Mouse (Mus musculus): ENCODE data around the gene Gigyf2. TPM values are rescaled to one million over a fixed set of nuclear protein-coding genes. Genes with fewer than 3 reads are reported as not detected.

Gene Gigyf2
- polyA plus RNA-seq, 1 experiment from 2014 or later: 62.1 TPM

GRCm38 (mm10) chr1:87324649-87325048 is 2.1 kb upstream of the Gigyf2 start:
- ATAC-seq (ENCODE audit: low FRiP score, low read depth): no peak
- Histone ChIP-seq H3K9ac (no peak overlapping the region), H3K27ac (replicated peaks) (no peak overlapping the region), H3K4me1 (replicated peaks) (peaks cover 16% of the 10 kb centered on the region), H3K4me2 (no peak overlapping the region), H3K36me3 (no peaks in the 10 kb centered on the region), H3K4me3 (no peak overlapping the region), H3K9me3 (peaks cover 10% of the 10 kb centered on the region), H3K27me3 (no peaks in the 10 kb centered on the region)

GRCm38 (mm10) chr1:87327165-87327861 is 515 bp downstream of the Gigyf2 start:
- H3K9ac ChIP-seq: peak overlapping the region; percentile 94
- peak; percentile 68 for ATAC-seq (ENCODE audit: low FRiP score, low read depth)
- no peaks in the 10 kb centered on the region for H3K9me3 ChIP-seq
- H3K4me3 ChIP-seq: peak overlapping the region; percentile 80
- 1% methylated on average over 50 of the region's 53 CpGs for WGBS
- H3K36me3 ChIP-seq: no peaks in the 10 kb centered on the region
- peak overlapping the region; percentile 95 for H3K27ac ChIP-seq (replicated peaks)
- H3K27me3 ChIP-seq: no peaks in the 10 kb centered on the region
- peak overlapping the region; percentile 65 for H3K4me2 ChIP-seq
- peaks cover 20% of the 10 kb centered on the region for H3K4me1 ChIP-seq (replicated peaks)

GRCm38 (mm10) chr1:87331774-87332173 is 5.0 kb downstream of the Gigyf2 start:
- 96% methylated on average over 4 of the region's 4 CpGs for WGBS
- Histone ChIP-seq H3K4me3 (no peak overlapping the region), H3K4me1 (replicated peaks) (peaks cover 20% of the 10 kb centered on the region), H3K9ac (no peak overlapping the region), H3K4me2 (no peak overlapping the region), H3K36me3 (peaks cover 10% of the 10 kb centered on the region; the same call in 1 of the 2 replicates), H3K9me3 (no peaks in the 10 kb centered on the region), H3K27me3 (no peaks in the 10 kb centered on the region), H3K27ac (replicated peaks) (no peak overlapping the region)
- no peak for ATAC-seq (ENCODE audit: low FRiP score, low read depth)

GRCm38 (mm10) chr1:87350576-87350975 is 23.8 kb downstream of the Gigyf2 start:
- H3K9ac ChIP-seq: no peak overlapping the region
- no peaks in the 10 kb centered on the region for H3K27me3 ChIP-seq
- no peaks in the 10 kb centered on the region for H3K4me1 ChIP-seq (replicated peaks)
- H3K4me3 ChIP-seq: no peak overlapping the region
- 94% methylated on average over 2 of the region's 2 CpGs for WGBS
- no peak for ATAC-seq (ENCODE audit: low FRiP score, low read depth)
- no peak overlapping the region for H3K27ac ChIP-seq (replicated peaks)
- peaks cover 9% of the 10 kb centered on the region for H3K36me3 ChIP-seq
- no peaks in the 10 kb centered on the region for H3K9me3 ChIP-seq
- no peak overlapping the region for H3K4me2 ChIP-seq

GRCm38 (mm10) chr1:87360276-87360675 is 33.5 kb downstream of the Gigyf2 start:
- 82% methylated on average over 1 of the region's 1 CpGs for WGBS
- no peak overlapping the region for H3K27ac ChIP-seq (replicated peaks)
- ATAC-seq (ENCODE audit: low FRiP score, low read depth): no peak

GRCm38 (mm10) chr1:87378024-87378560 is 51.3 kb downstream of the Gigyf2 start:
- Histone ChIP-seq H3K27ac (replicated peaks) (no peak overlapping the region), H3K4me2 (no peak overlapping the region), H3K36me3 (peaks cover 37% of the 10 kb centered on the region), H3K27me3 (no peaks in the 10 kb centered on the region), H3K9me3 (no peaks in the 10 kb centered on the region), H3K4me3 (no peak overlapping the region), H3K4me1 (replicated peaks) (no peaks in the 10 kb centered on the region), H3K9ac (no peak overlapping the region)
- WGBS: 85% methylated on average over 3 of the region's 3 CpGs
- no peak for ATAC-seq (ENCODE audit: low FRiP score, low read depth)

More at GRCm38 (mm10) chr1:87360276-87360675, 33.5 kb downstream of the Gigyf2 start:
- Histone ChIP-seq H3K27me3 (no peaks in the 10 kb centered on the region), H3K36me3 (peaks cover 20% of the 10 kb centered on the region), H3K4me1 (replicated peaks) (no peaks in the 10 kb centered on the region), H3K9ac (no peak overlapping the region), H3K4me3 (no peak overlapping the region), H3K9me3 (no peaks in the 10 kb centered on the region), H3K4me2 (no peak overlapping the region)

GRCm38 (mm10) chr1:87379919-87380318 is 53.1 kb downstream of the Gigyf2 start:
- no peak overlapping the region for H3K4me2 ChIP-seq
- no peak overlapping the region for H3K27ac ChIP-seq (replicated peaks)
- no peaks in the 10 kb centered on the region for H3K4me1 ChIP-seq (replicated peaks)
- no peak overlapping the region for H3K4me3 ChIP-seq
- peaks cover 30% of the 10 kb centered on the region for H3K36me3 ChIP-seq
- no peak overlapping the region for H3K9ac ChIP-seq
- H3K27me3 ChIP-seq: no peaks in the 10 kb centered on the region
- ATAC-seq (ENCODE audit: low FRiP score, low read depth): no peak
- H3K9me3 ChIP-seq: no peaks in the 10 kb centered on the region
- WGBS: 93% methylated on average over 1 of the region's 1 CpGs

GRCm38 (mm10) chr1:87381152-87381551 is 54.4 kb downstream of the Gigyf2 start:
- H3K4me2 ChIP-seq: no peak overlapping the region
- H3K9ac ChIP-seq: no peak overlapping the region
- no peaks in the 10 kb centered on the region for H3K27me3 ChIP-seq
- no peaks in the 10 kb centered on the region for H3K4me1 ChIP-seq (replicated peaks)
- H3K4me3 ChIP-seq: no peak overlapping the region
- peaks cover 26% of the 10 kb centered on the region for H3K36me3 ChIP-seq
- H3K27ac ChIP-seq (replicated peaks): no peak overlapping the region
- no peak for ATAC-seq (ENCODE audit: low FRiP score, low read depth)
- WGBS: 97% methylated on average over 3 of the region's 3 CpGs
- H3K9me3 ChIP-seq: no peaks in the 10 kb centered on the region

- no peak overlapping the region for H3K9ac ChIP-seq
- ATAC-seq (ENCODE audit: low FRiP score, low read depth): no peak
- no peak overlapping the region for H3K27ac ChIP-seq (replicated peaks)
- H3K4me2 ChIP-seq: no peak overlapping the region
- no peaks in the 10 kb centered on the region for H3K4me1 ChIP-seq (replicated peaks)
- H3K4me3 ChIP-seq: no peak overlapping the region
- no peaks in the 10 kb centered on the region for H3K9me3 ChIP-seq
- 95% methylated on average over 9 of the region's 9 CpGs for WGBS
- H3K27me3 ChIP-seq: no peaks in the 10 kb centered on the region
- H3K36me3 ChIP-seq: peaks cover 21% of the 10 kb centered on the region
Measured at GRCm38 (mm10) chr1:87386436-87387092, 59.8 kb downstream of the Gigyf2 start.

GRCm38 (mm10) chr1:87393444-87394195 is 66.8 kb downstream of the Gigyf2 start:
- no peaks in the 10 kb centered on the region for H3K27me3 ChIP-seq
- no peaks in the 10 kb centered on the region for H3K4me1 ChIP-seq (replicated peaks)
- no peak overlapping the region for H3K27ac ChIP-seq (replicated peaks)
- WGBS: 93% methylated on average over 3 of the region's 3 CpGs
- H3K36me3 ChIP-seq: peaks cover 19% of the 10 kb centered on the region
- no peak overlapping the region for H3K4me2 ChIP-seq
- H3K9me3 ChIP-seq: no peaks in the 10 kb centered on the region
- no peak overlapping the region for H3K4me3 ChIP-seq
- ATAC-seq (ENCODE audit: low FRiP score, low read depth): no peak
- no peak overlapping the region for H3K9ac ChIP-seq

GRCm38 (mm10) chr1:87394594-87394993 is 67.8 kb downstream of the Gigyf2 start, which contains the start of gene Kcnj13:
Gene Kcnj13, minus strand, starts transcription at chr1:87394729.
- H3K9ac ChIP-seq: no peak within 1 kb of the TSS
- WGBS: 49% methylated on average over 6 of the region's 6 CpGs
- no peaks in the 10 kb centered on the region for H3K27me3 ChIP-seq
- H3K27ac ChIP-seq (replicated peaks): no peak within 1 kb of the TSS
- no peaks in the 10 kb centered on the region for H3K9me3 ChIP-seq
- no peaks in the 10 kb centered on the region for H3K4me1 ChIP-seq (replicated peaks)
- H3K36me3 ChIP-seq: peaks cover 15% of the 10 kb centered on the region
- ATAC-seq (ENCODE audit: low FRiP score, low read depth): no peak
- no peak within 1 kb of the TSS for H3K4me3 ChIP-seq
- no peak within 1 kb of the TSS for H3K4me2 ChIP-seq
